Mouse (Mus musculus): Measurements from ENCODE around the gene Tlx3. TPM values are rescaled to one million over a fixed set of nuclear protein-coding genes. Genes with fewer than 3 reads are reported as not detected.

Gene Tlx3
- polyA plus RNA-seq, 1 experiment: not detected

DNA sequence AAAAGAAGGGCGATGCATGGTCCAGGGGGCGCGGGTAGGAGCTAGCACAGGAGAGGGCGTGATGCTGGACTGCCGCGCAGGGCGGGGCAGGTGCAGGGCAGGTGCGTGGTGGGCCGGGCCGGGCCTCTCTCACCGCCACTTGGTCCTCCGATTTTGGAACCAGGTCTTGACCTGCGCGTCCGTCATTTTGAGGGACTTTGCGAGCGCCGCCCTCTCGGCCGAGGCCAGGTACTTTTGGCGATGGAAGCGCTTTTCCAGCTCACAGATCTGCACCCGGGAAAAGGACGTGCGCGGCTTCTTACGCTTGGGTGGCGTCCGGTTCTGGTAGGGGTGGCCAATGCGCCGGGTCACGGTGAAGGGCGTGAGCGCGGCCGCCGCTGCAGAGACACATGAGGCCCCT, 1.1 kb downstream of the Tlx3 start:
- no peak for DNase-seq (ENCODE audit: low read depth in 1 of 2, low spot score in 2 of 2)
- peaks cover 60% of the 10 kb centered on the region for H3K27me3 ChIP-seq (ENCODE audit: control insufficient read depth, insufficient read depth, low read length)
- TF ChIP-seq POLR2A (IDR thresholded peaks at IDR 0.05; ENCODE audit: low read depth, low read length) (no peak), CTCF (IDR thresholded peaks at IDR 0.05; ENCODE audit: extremely low read depth, insufficient read depth, insufficient read length, insufficient replicate concordance) (no peak)
- no peaks in the 10 kb centered on the region for H3K36me3 ChIP-seq (ENCODE audit: control insufficient read depth, insufficient read depth, low read length)
- peaks cover 3% of the 10 kb centered on the region for H3K4me1 ChIP-seq (ENCODE audit: control insufficient read depth, insufficient read depth, insufficient read length)
- no peak overlapping the region for H3K27ac ChIP-seq (ENCODE audit: insufficient read depth, low read length)
- 8% methylated on average over 37 of the region's 37 CpGs for WGBS
- no peak overlapping the region for H3K4me3 ChIP-seq (ENCODE audit: extremely low read depth, insufficient read depth, insufficient read length)

DNA sequence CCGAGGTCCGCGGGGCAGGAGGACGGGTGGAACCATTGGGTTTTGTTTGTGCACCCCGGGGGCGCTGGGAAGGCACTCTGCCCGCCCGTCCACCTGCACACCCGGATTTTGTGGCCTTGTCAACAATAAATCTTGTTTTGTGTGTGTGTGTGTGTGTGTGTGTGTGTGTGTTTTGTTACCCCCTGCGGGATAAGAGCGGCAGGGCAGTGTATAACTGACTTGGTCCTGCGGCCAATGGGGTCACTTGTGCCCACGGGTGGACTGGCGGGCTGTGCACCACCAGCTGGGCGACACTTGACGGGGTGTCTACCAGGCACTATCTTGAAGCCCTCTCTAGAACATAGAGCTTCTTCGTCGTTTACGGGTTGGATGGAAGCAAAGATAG, 1.8 kb downstream of the Tlx3 start:
- Histone ChIP-seq H3K4me3 (ENCODE audit: extremely low read depth, insufficient read depth, insufficient read length) (no peak overlapping the region), H3K27me3 (ENCODE audit: control insufficient read depth, insufficient read depth, low read length) (peaks cover 61% of the 10 kb centered on the region), H3K27ac (ENCODE audit: insufficient read depth, low read length) (no peak overlapping the region), H3K36me3 (ENCODE audit: control insufficient read depth, insufficient read depth, low read length) (no peaks in the 10 kb centered on the region), H3K4me1 (ENCODE audit: control insufficient read depth, insufficient read depth, insufficient read length) (peaks cover 3% of the 10 kb centered on the region)
- no peak for TF ChIP-seq POLR2A (IDR thresholded peaks at IDR 0.05; ENCODE audit: low read depth, low read length)
- no peak for TF ChIP-seq CTCF (IDR thresholded peaks at IDR 0.05; ENCODE audit: extremely low read depth, insufficient read depth, insufficient read length, insufficient replicate concordance)
- 7% methylated on average over 19 of the region's 19 CpGs for WGBS
- no peak for DNase-seq (ENCODE audit: low read depth in 1 of 2, low spot score in 2 of 2)

DNA sequence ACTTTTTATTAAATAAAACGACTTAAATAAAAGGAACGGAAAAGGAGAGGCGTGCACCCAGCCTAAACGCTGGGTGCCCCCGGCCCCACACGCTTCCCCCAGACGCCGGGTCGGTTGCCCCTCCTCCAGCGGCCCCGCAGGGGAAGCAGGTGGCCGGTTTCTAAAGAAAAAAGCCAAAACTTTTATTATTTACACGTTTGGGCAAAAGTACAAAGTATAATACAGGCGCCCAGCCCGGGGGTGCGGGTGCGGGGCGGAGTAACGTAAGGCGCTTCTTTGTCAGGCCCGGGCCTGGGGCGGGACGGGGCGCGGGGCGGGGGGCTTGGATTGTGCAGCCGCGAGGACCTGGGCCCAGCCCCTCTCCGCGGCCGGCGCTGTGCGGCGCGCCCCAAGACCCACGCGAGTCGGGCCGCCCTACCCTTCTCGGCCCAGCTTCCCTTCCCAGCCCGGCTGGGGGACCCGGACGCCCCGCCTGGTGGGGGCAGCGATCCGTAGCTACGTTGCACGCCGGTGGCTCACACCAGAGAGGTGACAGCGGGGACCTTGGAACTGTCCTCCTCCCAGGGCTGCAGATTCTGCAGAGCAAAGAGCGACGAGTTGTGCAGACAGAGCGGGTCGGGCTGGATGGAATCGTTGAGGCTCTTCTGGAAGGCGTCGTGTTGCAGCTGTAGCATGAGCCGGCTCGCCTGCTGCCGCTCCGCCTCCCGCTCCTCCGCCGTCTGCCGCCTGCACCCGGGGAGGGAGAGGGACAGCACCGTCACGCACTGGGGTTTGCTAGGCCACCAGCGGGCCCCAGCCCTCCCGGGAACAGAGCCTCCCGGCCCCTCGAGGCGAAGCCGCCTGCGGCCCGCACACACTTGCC, 2.4 kb downstream of the Tlx3 start:
- Histone ChIP-seq H3K4me1 (ENCODE audit: control insufficient read depth, insufficient read depth, insufficient read length) (peaks cover 3% of the 10 kb centered on the region), H3K36me3 (ENCODE audit: control insufficient read depth, insufficient read depth, low read length) (no peaks in the 10 kb centered on the region), H3K27ac (ENCODE audit: insufficient read depth, low read length) (no peak overlapping the region), H3K27me3 (ENCODE audit: control insufficient read depth, insufficient read depth, low read length) (peaks cover 63% of the 10 kb centered on the region), H3K4me3 (ENCODE audit: extremely low read depth, insufficient read depth, insufficient read length) (no peak overlapping the region)
- TF ChIP-seq CTCF (IDR thresholded peaks at IDR 0.05; ENCODE audit: extremely low read depth, insufficient read depth, insufficient read length, insufficient replicate concordance): no peak
- TF ChIP-seq POLR2A (IDR thresholded peaks at IDR 0.05; ENCODE audit: low read depth, low read length): no peak
- WGBS: 2% methylated on average over 65 of the region's 76 CpGs
- DNase-seq (ENCODE audit: low read depth in 1 of 2, low spot score in 2 of 2): no peak

DNA sequence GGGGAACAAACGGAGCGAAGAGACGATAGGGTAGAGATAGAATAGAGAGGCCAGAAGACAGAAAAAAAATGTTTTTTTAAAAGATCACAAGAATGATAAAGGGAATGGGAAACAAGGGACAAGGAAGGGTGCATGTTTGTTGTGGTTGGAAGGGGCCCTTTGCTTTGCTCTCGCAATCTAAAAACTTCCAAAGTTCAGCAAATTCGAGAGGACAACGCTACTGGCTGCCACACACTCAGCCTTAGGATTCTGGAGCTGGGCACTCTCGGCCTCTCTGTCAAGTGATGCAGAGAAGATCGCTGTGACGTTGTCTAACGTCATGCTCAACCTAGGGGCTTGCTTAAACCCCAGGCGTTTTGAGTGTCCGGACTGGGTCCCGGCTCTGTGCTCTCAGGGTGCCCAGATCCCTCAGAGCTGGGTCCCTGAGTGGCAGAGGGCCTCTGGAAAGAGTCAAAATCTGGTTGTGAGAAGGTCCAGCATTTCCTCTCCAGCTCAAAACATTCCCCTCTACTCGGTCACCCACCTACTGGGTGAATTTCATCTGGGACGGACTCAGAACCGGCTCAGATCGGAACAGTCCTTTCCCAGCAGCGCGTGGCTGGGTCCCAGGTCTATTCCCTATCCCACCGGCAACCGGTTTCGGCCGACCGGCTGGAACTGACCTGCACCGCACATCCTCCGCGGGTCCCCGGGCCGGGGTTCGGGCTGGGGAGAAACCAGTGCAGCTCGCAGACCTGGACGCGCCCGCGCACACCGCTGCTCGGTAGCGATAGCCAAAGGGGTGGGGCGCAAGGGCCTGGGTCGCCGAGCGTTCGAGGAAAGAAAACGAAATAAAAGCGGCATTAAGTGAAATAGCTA, 3.3 kb downstream of the Tlx3 start:
- Histone ChIP-seq H3K36me3 (ENCODE audit: control insufficient read depth, insufficient read depth, low read length) (no peaks in the 10 kb centered on the region), H3K4me1 (ENCODE audit: control insufficient read depth, insufficient read depth, insufficient read length) (peaks cover 3% of the 10 kb centered on the region), H3K27me3 (ENCODE audit: control insufficient read depth, insufficient read depth, low read length) (peaks cover 70% of the 10 kb centered on the region), H3K27ac (ENCODE audit: insufficient read depth, low read length) (no peak overlapping the region), H3K4me3 (ENCODE audit: extremely low read depth, insufficient read depth, insufficient read length) (no peak overlapping the region)
- WGBS: 2% methylated on average over 45 of the region's 45 CpGs
- no peak for TF ChIP-seq POLR2A (IDR thresholded peaks at IDR 0.05; ENCODE audit: low read depth, low read length)
- no peak for TF ChIP-seq CTCF (IDR thresholded peaks at IDR 0.05; ENCODE audit: extremely low read depth, insufficient read depth, insufficient read length, insufficient replicate concordance)
- DNase-seq (ENCODE audit: low read depth in 1 of 2, low spot score in 2 of 2): no peak

DNA sequence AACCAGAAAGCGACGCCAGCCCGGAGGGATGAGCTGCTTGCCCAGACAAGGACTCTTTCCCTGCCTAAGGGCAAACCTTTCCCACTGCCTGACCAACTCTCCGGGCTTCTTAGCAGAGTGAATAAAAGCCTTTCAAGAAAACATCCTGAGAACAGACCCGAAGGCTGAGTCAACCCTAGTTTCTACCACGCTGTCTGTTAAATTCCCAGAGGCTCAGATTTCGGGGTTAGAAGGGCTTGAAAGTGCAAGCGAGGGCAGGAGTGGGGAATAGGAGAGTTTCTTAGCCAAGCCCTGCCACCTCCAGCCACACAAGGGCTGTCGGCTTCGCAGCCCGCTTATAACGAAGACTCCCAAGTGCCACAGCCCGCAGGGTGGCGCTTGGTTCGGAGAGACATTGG, 4.3 kb downstream of the Tlx3 start:
- no peak for DNase-seq (ENCODE audit: low read depth in 1 of 2, low spot score in 2 of 2)

DNA sequence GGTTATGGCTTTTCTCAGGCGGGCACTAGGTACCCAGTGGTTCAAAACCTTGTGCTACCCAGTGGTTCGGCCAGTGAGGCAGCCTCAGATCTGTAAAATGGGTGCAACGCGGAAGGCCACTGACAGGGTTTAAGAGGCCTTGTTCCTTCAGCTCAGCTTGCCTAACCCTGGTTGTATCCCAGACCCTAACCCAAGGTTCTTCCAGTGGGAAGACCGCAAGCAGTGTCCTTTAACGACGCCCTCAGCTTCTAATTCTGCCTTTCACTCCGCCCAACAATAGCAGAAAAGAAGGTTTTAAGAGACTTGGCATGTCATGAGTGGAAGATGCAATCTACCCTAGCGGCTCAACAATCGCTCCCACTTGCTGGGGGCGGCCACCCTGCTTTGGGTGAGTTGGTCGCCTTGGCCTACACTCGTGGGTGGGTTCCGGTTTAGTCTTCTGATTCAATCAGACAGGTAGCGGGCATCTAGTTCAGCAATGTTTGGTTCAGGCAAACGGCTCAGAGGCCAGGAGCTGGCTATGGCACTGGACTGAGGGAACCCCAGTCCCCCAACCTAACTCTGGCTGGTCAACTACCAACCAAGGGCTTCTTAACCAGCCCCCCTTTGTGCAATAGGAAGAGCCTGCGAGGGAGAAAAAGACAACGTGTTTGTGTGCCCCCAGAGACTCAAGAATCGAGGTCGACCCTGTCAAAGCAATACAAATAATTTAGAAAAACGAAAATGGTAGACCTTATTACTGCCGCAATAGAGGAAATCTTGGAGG, 4.9 kb downstream of the Tlx3 start:
- no peaks in the 10 kb centered on the region for H3K36me3 ChIP-seq (ENCODE audit: control insufficient read depth, insufficient read depth, low read length)
- TF ChIP-seq POLR2A (IDR thresholded peaks at IDR 0.05; ENCODE audit: low read depth, low read length): no peak
- no peak for TF ChIP-seq CTCF (IDR thresholded peaks at IDR 0.05; ENCODE audit: extremely low read depth, insufficient read depth, insufficient read length, insufficient replicate concordance)
- H3K27ac ChIP-seq (ENCODE audit: insufficient read depth, low read length): no peak overlapping the region
- no peak overlapping the region for H3K4me3 ChIP-seq (ENCODE audit: extremely low read depth, insufficient read depth, insufficient read length)
- H3K27me3 ChIP-seq (ENCODE audit: control insufficient read depth, insufficient read depth, low read length): peaks cover 58% of the 10 kb centered on the region
- no peak for DNase-seq (ENCODE audit: low read depth in 1 of 2, low spot score in 2 of 2)
- peaks cover 3% of the 10 kb centered on the region for H3K4me1 ChIP-seq (ENCODE audit: control insufficient read depth, insufficient read depth, insufficient read length)
- 36% methylated on average over 22 of the region's 22 CpGs for WGBS

More for the DNA sequence above, 4.3 kb downstream of the Tlx3 start:
- H3K4me3 ChIP-seq (ENCODE audit: extremely low read depth, insufficient read depth, insufficient read length): no peak overlapping the region
- H3K4me1 ChIP-seq (ENCODE audit: control insufficient read depth, insufficient read depth, insufficient read length): peaks cover 3% of the 10 kb centered on the region
- 13% methylated on average over 15 of the region's 15 CpGs for WGBS
- H3K27ac ChIP-seq (ENCODE audit: insufficient read depth, low read length): no peak overlapping the region
- TF ChIP-seq POLR2A (IDR thresholded peaks at IDR 0.05; ENCODE audit: low read depth, low read length): no peak
- no peak for TF ChIP-seq CTCF (IDR thresholded peaks at IDR 0.05; ENCODE audit: extremely low read depth, insufficient read depth, insufficient read length, insufficient replicate concordance)
- H3K27me3 ChIP-seq (ENCODE audit: control insufficient read depth, insufficient read depth, low read length): peaks cover 61% of the 10 kb centered on the region
- H3K36me3 ChIP-seq (ENCODE audit: control insufficient read depth, insufficient read depth, low read length): no peaks in the 10 kb centered on the region

Data from spleen, adult 2 months (tissue).